Mouse (Mus musculus): ENCODE data around the gene Clps. TPM values are rescaled to one million over a fixed set of nuclear protein-coding genes. Genes with fewer than 3 reads are reported as not detected.
A peak's percentile ranks its signal among the peaks of the same experiment; 100 is the strongest.

Gene Clps
- total RNA-seq, 2 experiments from 2014 or later = not detected

DNA sequence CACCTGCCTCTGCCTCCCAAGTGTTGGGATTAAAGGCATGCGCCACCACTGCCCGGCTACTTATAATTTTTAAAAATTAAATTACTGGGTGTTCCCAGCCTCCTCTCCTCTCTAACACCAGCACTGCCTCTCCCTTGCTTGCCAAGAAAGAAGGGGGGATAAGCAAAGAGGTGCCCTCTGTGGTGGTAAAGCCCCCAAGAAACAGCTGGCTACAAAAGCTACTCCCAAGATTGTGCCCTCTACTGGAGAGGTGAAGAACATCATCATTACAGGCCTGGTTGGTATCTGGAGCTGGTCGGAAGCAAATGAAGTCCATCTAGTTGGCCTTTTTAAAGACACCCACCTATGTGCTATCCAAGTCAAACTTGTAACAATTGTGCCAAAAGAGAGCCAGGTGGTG lies 40.7 kb downstream of the Clps start:
- no peak for DNase-seq (ENCODE audit: low spot score in 2 of 2)

GRCm38 (mm10) chr17:28518615-28519071 lies 41.9 kb downstream of the Clps start:
- DNase-seq (ENCODE audit: low spot score in 2 of 2) = no peak

GRCm38 (mm10) chr17:28517956-28518614 lies 42.5 kb downstream of the Clps start:
- DNase-seq (ENCODE audit: low spot score in 2 of 2) = peak; percentile 79 to 93

DNA sequence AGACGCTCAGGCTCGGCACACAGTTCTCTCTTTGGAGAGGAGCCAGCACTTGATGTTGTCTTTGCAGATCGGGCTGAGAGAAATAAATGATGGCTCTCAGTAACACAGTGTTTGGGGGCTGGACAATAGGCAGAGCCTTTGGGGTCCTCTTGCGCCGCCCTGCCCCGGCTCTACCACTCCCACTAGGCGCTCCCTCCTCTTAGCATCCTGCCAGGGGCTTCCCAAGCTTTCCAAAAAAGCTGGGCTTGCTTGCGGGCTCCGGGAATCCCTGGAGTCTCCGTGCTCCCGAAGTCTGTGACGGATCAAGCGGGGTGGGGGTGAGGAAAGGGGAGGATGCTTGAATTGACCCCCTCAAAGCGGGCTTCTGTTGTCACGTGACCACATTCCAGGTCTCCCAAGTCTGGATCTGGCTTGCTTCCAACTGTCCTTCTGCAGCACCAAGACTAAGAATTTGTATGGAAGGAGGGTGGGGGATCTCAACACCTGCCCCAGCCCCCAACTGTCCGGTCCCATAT lies 43.1 kb downstream of the Clps start, which contains the start of gene Fkbp5:
Gene Fkbp5 (minus strand): TSS at position 87 of the 515 bp plus-strand sequence.
- DNase-seq (ENCODE audit: low spot score in 2 of 2) = peak; percentile 52 to 66

GRCm38 (mm10) chr17:28516881-28517280 lies 43.7 kb downstream of the Clps start:
- no peak for DNase-seq (ENCODE audit: low spot score in 2 of 2)

- peak in 1 of 2 experiments; percentile 59 for DNase-seq (ENCODE audit: low spot score in 2 of 2)
These were observed 44.9 kb downstream of the Clps start for GRCm38 (mm10) chr17:28515431-28516341.

- no peak for DNase-seq (ENCODE audit: low spot score in 2 of 2)
These were observed 46.0 kb downstream of the Clps start for GRCm38 (mm10) chr17:28514555-28514954.

GRCm38 (mm10) chr17:28513844-28514243 lies 46.7 kb downstream of the Clps start:
- no peak for DNase-seq (ENCODE audit: low spot score in 2 of 2)

- DNase-seq (ENCODE audit: low spot score in 2 of 2) = no peak
These were observed 47.2 kb downstream of the Clps start for GRCm38 (mm10) chr17:28513337-28513736.

DNA sequence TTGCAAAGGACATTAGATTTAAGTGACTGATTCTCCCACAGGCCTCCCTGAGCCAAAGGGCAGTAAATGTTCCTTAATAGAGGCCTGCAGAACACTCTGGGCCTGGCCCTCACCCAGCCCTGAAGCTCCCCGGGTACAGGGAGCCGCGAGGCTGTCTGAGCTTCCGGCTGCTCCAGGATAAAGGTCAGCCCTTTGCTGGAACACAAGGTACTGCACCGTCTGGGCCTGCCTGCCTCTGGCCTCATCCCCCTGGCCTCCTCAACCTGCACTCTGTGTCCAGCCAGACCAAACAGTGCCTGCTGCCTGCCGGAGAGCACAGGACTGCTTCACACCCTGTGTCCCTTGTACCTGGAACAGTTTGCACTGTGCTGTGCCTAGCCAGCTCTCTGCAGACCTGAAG lies 47.9 kb downstream of the Clps start:
- DNase-seq (ENCODE audit: low spot score in 2 of 2) = peak in 1 of 2 experiments; percentile 68

DNA sequence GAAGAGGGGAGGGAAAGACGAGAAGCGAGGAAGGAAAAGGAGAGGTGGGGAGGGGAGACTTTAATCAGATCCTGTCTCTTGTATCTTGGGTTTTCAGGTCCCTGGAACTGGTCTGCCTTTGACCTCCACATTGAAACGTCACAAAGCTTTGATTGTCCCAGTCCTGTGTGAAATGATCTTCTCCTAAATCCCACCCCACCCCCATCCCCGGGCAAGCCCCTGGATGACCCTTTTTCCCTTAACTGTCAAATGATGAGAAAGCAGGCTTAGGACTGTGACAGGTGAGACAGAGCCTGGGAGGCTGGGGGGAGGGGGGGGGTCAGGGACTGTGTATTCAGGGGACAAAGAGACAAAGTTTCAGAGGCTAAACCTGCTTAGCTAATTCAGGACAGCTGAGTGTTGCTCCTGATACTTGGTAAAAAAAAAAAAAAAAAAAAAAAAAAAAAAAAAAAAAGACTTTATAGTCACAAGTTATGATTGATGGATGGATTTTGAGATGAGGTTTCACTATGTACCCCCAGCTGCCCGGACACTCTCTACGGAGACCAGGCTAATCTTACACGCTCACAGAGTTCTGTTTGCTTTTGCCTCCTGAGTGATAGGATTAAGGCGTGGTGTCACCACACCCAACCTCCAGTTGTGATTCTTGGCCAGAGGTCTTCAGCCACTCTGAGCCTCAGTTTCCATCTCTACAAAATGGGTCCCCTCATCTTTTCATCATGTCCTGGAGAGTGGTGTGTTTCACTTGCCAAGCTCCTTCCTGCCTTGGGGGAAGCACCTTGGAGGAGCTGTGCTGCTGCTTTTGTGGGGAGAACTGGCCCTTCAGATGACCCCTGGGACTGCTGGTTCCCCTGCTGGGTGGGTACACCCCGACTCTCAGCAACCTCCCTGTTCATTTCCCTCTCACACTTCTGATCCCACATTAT lies 48.7 kb downstream of the Clps start:
- DNase-seq (ENCODE audit: low spot score in 2 of 2) = no peak

GRCm38 (mm10) chr17:28510445-28511342 lies 49.9 kb downstream of the Clps start:
- no peak for DNase-seq (ENCODE audit: low spot score in 2 of 2)

Small RNAs within 50 kb of the gene (microRNA-seq; reads per million reads assigned to microRNA genes)
- gene Gm25195 (ENCODE audit: borderline number of aligned reads in 2 of 2) (0 reads per million in 2 experiments), gene Mir6969 (ENCODE audit: borderline number of aligned reads in 2 of 2) (0 reads per million in 2 experiments)

Other genes with a start within 250 kb of the Clps start
- gene Fance, start 247.2 kb downstream of the Clps start, total RNA-seq (2021) = 10 to 100 TPM; 18.2 to 23.7 TPM
- 100 to 1,000 TPM; 760 to 827 TPM for gene Rpl10a, start 232.3 kb downstream of the Clps start, total RNA-seq (2021)
- gene Tead3, start 209.9 kb downstream of the Clps start, total RNA-seq (2021) = 1 to 10 TPM; 7.4 to 8.5 TPM
- gene Tulp1, start 195.5 kb downstream of the Clps start, total RNA-seq (2021) = not detected
- 100 to 1,000 TPM; 111 to 112 TPM for gene Fkbp5, start 43.2 kb downstream of the Clps start, total RNA-seq (2021)
- not detected for gene Armc12, start 30.0 kb downstream of the Clps start, total RNA-seq (2021)
- not detected for gene Clpsl2, start 11.4 kb downstream of the Clps start, total RNA-seq (2021)
- 1 to 10 TPM; 2.0 to 2.6 TPM for gene Lhfpl5, start 14.9 kb upstream of the Clps start, total RNA-seq (2021)
- gene Srpk1, start 61.9 kb upstream of the Clps start, total RNA-seq (2021) = 10 to 100 TPM; 60.8 to 64.4 TPM
- gene Slc26a8, start 129.5 kb upstream of the Clps start, total RNA-seq (2021) = 1 to 10 TPM; 1.3 to 1.5 TPM
- gene Mapk14, start 130.6 kb upstream of the Clps start, total RNA-seq (2021) = 10 to 100 TPM; 62.4 to 89.6 TPM
- gene AC170998.1, start 165.3 kb upstream of the Clps start, total RNA-seq (2021) = 1 to 10 TPM in 1 of 2 experiments, not detected in 1; 1.6 TPM
- gene Mapk13, start 208.5 kb upstream of the Clps start, total RNA-seq (2021) = 100 to 1,000 TPM in 1 of 2 experiments, 10 to 100 TPM in 1; 63.5 to 395 TPM
- gene Brpf3, start 240.3 kb upstream of the Clps start, total RNA-seq (2021) = 10 to 100 TPM; 51.7 to 91.8 TPM

Measured in adrenal gland, adult 18-20 months (tissue).